Mouse (Mus musculus) spleen, adult 12 weeks (tissue): ENCODE data around the gene Mst1r.

Experiments used
- DNase-seq: peaks from one replicate; pipeline ENCODE4 v3.0.0; 2022; ENCODE audit warnings: low spot score

Gene Mst1r

DNA sequence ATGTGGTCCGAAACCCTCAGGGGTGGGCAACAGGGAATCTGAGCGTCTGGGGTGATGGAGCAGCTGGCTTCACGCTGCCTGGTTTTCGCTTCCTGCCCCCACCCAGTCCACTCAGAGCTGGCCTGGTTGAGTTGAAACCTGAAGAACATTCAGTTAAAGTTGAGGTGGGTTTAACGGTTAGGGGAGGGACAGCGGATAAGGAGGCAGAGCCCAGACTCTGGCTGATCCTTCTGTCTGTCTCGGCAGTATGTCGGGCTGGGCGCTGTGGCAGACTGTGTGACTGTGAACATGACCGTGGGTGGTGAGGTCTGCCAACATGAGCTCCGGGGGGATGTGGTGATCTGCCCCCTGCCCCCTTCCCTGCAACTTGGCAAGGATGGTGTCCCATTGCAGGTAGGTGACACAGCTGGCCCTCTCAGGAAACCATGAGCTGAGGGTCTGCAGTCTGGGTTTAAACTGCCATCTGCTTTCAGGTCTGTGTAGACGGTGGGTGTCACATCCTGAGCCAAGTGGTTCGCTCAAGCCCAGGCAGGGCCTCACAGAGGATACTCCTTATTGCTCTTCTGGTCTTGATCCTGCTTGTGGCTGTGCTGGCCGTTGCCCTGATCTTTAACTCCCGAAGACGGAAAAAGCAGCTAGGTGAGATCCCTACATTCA, 8.2 kb downstream of the Mst1r start:
- DNase-seq: no peak

DNA sequence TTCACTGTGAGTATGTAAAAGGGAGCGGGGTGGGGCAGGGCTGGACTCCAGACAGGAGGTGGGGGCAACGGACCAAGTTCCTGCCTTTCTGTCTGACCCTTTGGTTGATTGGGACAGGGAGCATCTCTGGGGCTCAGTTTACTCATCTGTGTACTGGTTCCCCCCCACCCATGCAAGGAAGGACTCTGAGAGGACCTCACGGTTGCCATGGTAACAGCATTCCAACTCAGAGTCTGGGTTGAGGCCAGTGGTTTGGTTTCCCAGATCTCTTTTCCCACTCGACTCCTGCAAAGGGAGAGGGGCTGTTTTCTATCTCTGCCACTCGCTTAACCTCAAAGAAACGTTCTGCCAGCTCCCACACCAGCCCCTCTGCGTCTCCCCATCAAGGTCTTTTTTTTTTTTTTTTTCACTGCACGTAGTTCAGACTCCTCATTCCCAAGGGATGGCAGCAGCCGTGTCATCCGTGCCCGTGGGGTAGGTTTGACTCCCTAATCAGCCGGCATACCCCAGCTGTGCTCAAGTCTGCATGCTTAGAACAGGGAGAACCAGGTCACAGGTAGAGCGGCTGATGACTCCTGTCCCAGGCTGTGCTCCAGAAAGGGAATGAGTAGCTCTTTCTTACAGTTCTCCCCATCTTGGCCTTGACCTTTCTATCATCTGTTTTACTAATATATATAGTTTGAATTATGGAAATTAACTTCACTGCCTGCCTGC, 11.4 kb downstream of the Mst1r start:
- DNase-seq: no peak

DNA sequence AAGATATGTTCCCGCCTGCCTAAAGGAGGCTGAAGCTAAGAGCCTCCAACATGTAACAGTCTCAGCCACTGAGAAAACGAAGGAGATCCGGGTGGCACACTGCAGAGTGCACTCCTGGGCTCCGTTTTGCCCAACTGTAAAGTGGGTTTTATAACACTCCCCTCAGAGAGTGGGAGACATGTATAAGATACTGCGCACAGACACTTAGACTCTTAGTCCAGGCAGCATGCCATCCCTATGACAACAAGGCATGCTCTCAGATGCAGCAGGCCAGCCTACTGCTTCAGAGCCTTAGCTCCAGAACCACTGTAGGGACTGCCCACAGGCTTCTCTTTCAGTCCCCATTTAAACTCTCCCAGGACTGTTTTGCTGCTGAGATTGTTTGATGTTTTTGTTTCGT, 12.2 kb downstream of the Mst1r start:
- no peak for DNase-seq

DNA sequence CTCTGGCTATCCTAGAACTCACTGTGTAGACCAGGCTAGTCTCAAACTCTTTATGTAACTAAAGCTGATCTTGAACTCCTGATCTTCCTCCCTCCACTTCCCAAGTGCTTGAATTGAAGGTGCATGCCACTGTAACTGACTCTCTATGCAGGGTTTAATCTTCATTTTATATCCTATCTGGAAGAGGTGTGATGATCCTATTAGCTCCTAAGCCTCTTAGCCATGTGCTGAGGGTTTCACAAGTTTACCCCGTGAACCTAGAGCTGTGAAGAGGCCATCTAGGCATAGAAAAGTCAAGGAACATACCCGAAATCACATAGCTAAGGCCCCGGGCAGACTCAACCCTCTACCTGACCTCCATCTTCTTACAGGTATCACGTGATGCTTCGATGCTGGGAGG, 12.8 kb downstream of the Mst1r start:
- DNase-seq: no peak

- no peak for DNase-seq
Measured at GRCm38 (mm10) chr9:107923021-107923420, 16.3 kb downstream of the Mst1r start.

GRCm38 (mm10) chr9:107923956-107924355, 17.3 kb downstream of the Mst1r start:
- no peak for DNase-seq

GRCm38 (mm10) chr9:107925251-107925650, 18.6 kb downstream of the Mst1r start:
- DNase-seq: no peak

GRCm38 (mm10) chr9:107926920-107927420, 20.3 kb downstream of the Mst1r start:
- DNase-seq: no peak

DNA sequence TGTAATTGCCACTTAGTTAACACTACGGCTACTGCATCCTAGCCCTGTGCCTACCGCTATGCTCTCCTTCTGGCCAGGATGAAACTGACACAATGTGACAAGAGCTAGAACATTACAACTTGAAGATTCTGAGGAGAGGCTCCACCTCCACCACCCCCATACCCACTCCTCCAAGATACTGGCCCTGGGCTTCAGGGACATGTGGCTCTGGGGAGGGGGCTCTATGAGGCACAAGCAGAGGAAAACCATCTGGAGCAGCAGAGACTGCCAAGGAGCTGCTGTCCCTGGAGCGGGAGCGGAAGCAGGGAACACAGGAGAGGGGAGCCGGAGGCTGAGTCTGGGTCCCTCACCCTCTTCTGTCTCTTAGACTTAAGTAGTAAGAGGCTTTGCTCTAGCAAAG, 21.1 kb downstream of the Mst1r start:
- DNase-seq: no peak

DNA sequence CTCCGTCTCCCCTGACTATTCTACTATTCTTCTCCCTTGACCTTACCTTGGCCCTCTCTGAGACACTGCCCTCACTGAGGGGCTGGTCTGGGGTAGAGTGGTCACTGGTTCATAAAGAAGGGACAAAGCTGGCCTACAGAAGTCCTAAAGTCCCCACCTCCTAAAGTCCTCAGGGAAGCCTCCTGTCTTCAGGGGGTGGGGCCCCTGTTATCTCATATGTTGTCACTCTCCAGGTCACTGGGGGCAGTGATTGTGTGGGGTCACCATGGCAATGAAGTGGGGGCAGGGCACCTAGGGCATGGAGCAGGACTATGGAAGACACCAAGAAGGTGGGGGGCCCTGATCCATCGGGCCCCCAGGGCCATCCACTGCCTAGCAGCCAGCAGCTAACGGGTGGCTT, 21.5 kb downstream of the Mst1r start, which contains the start of gene Actl11:
TSS of gene Actl11 (plus strand) at position 301 of the 400 bp plus-strand sequence.
- DNase-seq: no peak

GRCm38 (mm10) chr9:107932221-107932620, 25.5 kb downstream of the Mst1r start:
- DNase-seq: no peak

- DNase-seq: no peak
Measured at GRCm38 (mm10) chr9:107934146-107934545, 27.5 kb downstream of the Mst1r start.

GRCm38 (mm10) chr9:107935374-107935773, 28.7 kb downstream of the Mst1r start, which contains the start of gene Camkv:
Camkv (plus strand) TSS chr9:107935674.
- no peak for DNase-seq

DNA sequence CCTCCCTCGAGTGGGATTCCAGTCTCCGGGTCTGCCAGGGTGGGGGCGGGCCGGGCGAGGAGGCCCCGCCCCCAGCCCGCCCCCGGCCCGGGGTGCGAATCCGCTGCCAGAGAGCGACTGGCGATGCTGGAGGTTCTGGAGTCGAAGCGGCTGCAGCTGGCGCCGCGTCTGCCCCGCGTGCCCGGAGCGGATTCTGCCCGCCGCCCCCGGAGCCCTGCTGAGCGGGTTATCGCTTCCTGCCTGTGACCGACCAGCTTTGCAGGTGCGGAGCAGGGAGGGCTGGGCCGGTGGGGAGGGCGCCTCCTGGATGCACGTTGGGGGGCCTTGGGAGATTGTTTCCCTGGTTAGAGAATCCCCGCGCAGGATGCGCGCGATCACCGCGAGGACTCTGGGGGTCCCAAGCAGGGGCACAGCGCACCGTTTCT, 29.1 kb downstream of the Mst1r start:
- DNase-seq: no peak

GRCm38 (mm10) chr9:107936215-107936822, 29.6 kb downstream of the Mst1r start:
- DNase-seq: no peak

- DNase-seq: no peak
Measured at GRCm38 (mm10) chr9:107936831-107937230, 30.2 kb downstream of the Mst1r start.

GRCm38 (mm10) chr9:107947241-107948194, 40.8 kb downstream of the Mst1r start:
- peak; percentile 33 for DNase-seq

DNA sequence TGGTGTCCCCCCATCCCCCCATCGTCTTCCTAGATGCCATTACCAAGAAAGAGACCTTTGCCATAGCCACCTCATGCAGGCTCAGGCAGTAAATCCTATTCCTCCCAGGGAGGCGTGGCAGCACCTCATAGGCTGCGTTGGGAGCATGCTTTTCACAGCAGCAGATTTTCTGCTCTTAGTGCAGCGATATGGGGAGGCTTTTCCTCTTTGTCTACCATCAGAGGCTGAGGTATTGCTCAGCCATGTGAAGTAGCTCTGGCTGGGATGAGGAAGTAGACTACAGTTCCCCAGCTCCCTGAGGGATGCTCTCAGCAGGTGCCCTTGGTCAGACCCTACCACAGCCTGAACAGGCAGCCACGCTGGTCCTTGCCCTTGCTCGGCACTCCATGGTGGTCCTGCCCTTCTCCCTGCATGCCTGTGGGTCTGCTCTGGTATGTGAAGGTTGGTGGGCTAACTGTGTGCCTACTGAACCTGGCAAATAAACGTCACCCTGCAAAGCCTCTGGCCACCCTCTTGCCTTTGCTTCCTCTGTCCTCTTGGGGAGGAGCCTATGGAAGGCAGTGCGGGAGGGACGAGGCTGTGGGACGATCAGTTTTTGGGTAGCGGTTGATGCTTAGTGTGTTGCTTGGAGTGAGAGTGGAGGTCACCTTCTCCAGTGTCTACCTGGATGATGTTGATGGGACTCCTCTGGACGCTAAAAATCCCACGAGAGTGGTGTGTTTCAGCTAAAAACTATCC, 42.7 kb downstream of the Mst1r start:
- no peak for DNase-seq

GRCm38 (mm10) chr9:107949922-107950235, 43.2 kb downstream of the Mst1r start, which contains the start of gene Traip:
Traip (plus strand) TSS chr9:107950136.
- DNase-seq: no peak

- peak; percentile 81 for DNase-seq
Measured at GRCm38 (mm10) chr9:107950460-107951355, 44.0 kb downstream of the Mst1r start.
